Mouse (Mus musculus) kidney, adult 9 months (tissue): Measurements from ENCODE around the gene Gm20388.

Source experiments
- DNase-seq: peaks from one replicate; pipeline ENCODE4 v3.0.0; 2022

Gm20388 gene

DNA sequence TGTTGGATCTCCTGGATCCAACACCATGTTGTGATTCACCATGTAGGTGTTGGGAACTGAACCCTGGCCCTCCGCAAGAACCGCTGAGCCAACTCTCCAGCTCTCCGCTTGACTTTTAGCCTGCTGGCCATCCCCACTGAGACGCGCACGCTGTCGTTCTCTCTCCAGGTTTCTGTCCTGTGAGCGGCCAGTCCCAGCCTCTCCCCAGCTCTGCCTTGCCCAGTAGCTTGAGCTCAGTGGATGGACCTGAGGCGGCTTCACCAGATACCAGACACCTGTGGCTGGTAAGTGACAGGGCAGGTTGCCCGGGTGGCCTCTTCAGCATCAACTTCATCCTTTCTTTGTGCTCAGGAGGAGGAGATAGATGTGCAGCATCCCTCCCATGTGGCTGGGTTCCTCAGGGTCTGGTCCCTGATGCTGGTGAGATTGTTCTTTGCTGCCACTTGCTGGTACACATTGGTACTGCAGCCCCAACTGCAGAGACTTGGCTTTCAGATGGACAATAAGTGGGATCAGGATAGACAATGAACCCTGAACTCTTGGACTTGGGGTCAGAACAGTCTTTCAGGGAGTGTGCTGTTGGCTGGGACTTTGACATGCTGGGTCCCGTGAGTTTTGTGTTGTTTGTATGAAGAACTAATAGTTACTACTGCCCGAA lies 3450.6 kb downstream of the Gm20388 start:
- peak; percentile 93 for DNase-seq

DNA sequence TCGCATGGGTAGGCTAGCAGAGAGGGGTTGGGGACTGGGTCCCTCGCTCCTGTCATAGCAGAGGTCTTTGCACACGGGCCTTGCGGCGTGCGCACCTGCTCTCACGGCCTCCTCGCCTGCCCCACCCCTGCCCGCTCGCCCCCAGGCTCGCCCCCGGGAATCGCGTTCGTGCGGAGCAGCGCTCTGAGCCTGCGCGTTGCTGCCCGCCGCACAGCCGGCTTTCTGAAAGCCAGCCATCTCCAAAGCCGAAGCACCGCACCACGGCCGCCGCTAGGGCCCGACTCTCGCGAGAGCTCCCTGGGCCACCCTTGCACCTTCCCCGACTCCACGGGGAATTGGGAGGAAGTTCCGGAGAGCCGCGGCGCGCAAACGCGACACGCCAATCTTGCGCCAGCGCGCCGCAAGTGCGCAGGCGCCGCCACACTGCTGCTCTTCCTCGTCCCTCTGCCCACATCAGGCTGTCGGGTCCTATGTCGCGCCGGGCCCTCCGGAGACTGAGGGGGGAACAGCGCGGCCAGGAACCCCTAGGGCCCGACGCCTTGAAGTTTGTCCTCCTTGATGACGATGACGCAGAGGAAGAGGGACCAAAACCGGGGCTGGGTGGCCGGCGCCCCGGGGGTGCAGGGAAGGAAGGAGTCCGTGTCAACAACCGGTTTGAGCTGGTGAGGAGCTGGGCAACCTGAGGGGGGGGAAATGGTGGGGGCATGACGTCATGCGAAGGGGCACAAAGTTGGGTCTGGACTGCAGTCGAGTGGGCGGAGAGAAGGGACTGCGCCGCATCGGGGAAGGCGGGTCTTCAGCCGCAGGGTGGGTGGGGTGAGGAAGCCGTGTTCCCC lies 3463.0 kb downstream of the Gm20388 start, which contains the start of gene Tcf25:
Tcf25 (plus strand) TSS at position 351 of the 836 bp plus-strand sequence.
- DNase-seq = peak; percentile 96

DNA sequence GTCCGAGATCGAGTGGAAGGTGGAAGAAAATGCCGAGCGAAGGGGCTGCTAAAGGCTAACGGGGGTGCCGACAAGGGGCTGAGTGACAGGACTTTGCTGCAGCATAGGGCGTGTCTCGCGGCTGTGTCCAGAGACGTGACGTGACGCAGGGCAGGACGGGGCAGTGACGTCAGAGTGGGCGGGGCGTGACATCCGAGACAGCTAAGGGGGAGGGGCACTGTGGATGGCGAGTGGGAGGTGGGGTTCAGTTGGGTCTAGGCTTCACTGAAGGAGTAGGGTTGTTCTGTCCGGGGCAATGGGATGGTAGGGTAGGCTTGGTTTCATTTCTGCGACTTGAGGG lies 3463.6 kb downstream of the Gm20388 start:
- peak; percentile 95 for DNase-seq

DNA sequence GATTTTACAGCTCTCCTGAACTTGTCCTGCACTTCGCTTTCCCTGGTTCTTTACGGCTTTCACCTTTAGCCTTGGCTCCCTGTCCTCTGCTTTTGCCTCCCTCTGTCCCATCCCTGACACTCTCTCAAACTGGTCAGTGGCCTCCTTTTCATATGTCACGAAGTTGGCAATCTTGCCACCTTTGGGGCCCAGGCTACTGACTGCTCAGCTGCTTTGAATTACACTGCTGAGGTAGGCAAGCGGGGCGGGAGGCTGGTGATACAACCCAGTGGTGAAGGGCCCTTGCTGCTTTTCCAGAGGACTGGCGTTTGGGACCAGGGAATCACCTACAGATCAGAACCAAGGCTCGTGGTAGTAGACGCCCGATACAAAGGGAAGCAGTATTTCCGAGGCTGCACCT lies 3465.1 kb downstream of the Gm20388 start:
- DNase-seq = no peak

DNA sequence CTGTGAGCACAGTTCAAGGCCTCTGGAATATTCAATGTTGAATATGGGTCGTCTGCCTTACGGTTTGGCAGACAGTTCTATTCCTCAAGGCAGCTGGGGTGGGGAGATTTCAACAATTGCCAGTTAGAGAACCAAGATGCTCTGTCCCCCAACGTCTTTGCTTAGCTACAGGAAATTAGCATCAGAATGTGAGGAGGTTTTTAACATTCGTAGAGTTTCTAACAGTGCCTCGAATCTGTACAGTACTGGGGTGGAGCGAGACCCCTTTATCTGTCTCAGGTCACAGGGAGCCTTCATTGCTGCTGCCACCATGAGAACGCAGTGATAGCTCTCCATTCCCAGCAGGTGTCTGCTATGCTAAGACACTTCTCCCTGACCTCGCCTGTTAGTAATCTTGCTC lies 3465.5 kb downstream of the Gm20388 start:
- DNase-seq = no peak

DNA sequence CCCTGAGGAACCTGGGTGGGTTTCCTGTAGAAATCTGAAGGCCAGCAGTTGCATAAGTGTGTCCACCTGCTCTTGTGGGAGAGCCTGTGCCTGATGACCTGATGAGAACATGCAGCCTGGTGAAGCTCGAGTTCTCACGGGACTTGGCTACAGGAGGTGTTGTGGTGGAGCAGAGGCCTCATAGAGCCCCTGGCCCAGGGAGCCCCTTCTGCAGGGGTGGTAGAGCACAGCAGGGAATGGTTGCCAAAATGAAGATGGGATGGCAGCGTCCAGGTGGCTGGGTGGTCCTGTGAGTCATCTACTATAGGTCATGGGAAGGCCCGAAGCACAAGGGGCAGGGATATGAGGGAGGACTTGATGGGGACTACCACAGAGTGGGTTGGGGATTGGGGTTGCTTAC lies 3471.1 kb downstream of the Gm20388 start:
- DNase-seq = no peak

DNA sequence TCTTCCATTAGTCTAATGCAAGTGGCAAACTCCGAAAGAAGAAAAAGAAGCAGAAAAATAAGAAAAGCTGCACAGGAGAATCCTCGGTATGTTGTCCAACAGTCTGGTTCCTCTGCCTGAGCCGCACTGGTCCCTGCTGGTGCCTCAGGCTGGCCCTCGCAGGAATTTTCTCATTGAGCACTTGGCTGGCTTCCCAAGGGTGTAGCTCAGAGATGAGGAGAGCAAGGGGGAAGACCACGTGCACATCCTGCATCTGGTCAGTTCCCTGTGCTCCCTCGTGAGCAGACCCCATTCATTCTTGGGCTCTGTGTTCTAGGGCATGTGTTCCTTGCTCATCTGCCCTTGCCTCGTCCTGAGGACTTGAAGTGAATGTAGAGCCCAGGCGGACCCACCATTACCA lies 3471.9 kb downstream of the Gm20388 start:
- DNase-seq = no peak

DNA sequence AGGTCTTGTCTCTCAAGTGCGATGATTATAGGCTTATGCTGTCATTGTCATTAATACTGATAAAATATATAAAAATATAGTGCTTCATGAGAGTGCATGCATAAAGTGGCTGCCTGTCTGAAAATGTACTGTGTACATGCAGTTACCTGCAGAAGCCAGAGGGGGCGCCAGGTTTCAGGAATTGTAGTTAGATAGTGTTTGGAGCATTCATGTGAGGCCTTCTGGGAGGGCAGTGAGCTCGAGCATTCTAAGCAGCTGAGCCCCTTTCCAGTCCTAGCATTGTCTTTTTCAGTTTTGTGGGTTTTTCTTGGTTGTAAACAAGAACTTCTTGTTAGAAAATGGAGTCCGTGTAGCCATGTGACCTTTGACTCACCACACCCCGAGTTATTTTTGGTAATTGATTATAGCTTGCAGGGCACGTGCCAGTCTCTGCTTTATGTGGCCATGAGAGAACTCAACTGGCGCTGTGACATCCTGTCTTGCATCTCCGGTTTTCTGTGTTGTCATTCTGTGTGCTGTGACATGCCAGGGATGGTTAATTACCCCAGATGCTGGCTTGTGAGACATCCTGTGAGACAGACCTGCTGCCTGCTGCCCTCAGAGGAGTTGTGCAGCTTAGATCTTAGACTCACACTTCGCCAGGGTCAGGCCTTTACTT lies 3474.4 kb downstream of the Gm20388 start:
- DNase-seq = peak; percentile 35

DNA sequence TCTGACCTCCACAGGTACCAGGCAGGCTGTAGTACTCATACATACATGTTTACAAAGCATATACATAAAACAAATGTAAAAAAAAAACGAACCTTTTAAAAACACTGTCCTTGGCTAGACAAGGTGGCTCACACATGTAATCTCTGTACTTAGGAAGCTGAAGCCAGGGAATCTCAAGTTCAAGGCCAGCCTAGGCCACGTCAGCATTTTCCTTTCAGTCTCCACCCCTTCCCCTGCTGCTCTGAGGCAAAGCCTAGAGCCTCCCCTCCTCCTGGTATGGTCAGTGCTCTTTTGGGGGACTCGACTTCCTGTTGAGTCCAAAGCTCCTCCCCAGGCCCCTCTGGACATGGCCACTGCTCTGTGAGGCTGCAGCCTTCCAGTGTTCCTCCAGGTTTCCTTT lies 3476.4 kb downstream of the Gm20388 start:
- DNase-seq = no peak

DNA sequence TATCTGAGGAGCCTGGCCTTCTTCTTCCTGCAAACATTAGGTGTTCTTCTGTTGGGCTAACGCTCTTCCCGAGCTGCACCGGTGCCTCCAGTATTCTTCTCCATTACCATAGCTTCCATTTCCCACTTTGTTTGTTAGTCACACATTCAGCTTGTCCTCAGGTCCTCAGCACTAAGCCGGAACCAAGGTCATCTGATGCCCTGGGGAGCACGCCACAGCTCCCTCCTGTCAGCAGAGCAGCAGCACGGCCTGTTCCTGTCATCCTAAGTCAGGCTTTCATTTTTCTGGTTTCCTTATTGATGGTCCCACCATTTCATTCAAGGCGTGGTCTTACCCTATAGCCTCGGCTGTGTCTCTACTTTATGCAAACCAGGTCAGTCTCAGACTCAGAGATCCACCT lies 3477.2 kb downstream of the Gm20388 start:
- no peak for DNase-seq

DNA sequence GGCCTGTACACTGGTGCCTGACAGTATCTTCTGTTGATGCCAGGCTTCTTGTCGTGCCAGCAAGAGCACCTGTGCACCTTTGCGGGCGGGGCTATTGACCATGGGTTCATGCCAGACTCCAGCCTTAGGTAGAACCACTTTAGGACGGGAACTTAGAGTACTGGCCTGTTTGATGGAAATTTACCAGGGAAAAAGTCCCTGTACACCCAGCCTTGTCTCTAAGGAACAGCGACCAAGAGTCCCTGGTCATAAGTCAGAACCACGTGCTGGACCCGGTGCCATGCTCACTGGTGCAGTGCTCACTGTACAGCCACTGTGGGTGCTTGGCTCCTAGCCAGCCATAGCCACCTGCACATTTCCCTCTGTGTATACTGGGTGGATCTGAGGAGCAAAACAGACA lies 3478.4 kb downstream of the Gm20388 start:
- peak; percentile 38 for DNase-seq

DNA sequence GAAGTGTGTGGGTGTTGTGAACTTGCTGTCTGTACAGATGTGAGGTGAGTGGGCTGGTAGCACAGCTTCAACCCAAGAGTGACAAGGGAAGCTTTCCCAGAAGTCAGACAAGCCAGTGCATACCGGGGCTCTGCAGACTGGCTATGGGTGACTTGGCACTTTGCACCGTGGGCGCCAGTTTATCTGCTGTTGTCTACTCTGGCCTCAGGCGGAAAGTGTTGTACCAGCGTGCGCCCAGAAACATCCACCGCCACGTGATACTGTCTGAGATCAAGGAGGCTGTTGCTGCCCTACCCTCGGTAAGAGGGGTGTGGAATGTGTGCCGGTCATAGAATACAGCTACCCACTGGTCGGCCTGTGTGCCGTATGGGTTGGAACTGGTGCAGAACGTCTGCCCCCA lies 3487.7 kb downstream of the Gm20388 start:
- no peak for DNase-seq

DNA sequence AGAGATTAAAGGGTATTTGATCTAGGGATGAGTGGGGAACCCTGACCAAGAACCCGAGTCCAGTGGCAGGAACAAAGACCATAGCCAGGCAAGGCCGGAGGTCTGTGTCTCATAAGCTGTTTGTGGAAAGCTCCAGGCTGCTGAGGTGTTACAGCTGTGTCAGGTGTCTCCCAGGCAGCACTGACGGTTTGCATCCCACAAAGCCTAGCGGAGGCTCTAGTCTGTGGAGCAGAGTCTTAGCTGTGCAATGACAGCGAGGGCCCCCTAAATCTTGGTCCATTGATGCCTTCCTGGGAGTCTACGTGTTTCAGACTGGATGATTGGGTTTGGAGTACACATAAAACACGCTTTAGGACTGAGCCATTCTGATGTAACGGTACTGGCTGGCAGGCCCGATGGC lies 3491.3 kb downstream of the Gm20388 start:
- DNase-seq = no peak

DNA sequence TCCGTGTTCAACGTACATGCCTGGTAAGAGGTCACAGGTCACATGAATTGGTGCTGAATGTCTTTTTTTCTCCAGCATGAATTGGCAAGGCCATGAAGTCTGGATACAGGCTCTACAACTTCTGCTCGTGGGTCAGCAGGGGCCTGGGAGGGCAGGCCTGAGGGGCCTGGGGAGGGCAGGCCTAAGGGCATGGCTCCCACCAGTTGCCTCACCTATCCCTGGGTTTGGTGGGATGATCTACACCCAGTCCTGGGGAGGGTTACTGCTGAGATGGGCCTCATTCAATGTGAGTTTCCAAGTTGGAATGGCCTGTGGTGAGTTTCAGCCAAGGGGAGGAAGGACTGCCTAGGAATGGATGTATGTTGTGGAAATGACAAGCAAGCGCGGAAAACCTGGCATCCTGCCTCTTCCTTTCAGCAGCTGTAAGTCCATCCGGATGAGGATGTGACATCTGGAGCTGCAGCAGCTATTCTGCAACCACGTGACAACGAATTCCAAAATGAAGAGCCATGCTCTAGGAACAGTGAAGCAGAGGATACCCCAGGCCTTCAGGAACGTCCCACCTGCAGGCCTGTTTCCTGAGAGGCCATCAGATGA lies 3492.2 kb downstream of the Gm20388 start:
- no peak for DNase-seq

DNA sequence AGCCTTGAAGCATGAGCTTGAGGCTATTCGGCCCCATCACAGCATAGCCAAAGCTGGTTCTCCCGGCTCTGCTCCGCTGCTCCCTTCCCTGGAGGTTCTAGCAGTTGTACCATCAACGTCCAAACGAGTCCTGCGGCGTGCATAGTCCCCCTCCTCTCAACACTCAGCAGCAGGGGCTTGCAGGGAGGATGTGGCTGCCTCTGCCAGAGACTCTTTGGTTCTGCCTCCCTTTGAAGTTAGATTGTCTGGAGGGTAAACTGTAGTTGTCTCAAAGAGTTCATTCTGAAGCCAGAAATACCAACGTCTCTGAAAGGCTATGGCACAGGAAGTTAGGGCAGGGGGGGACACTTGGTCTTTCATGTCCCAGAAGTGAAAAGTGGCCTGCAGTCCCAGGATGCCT lies 3493.9 kb downstream of the Gm20388 start:
- no peak for DNase-seq

DNA sequence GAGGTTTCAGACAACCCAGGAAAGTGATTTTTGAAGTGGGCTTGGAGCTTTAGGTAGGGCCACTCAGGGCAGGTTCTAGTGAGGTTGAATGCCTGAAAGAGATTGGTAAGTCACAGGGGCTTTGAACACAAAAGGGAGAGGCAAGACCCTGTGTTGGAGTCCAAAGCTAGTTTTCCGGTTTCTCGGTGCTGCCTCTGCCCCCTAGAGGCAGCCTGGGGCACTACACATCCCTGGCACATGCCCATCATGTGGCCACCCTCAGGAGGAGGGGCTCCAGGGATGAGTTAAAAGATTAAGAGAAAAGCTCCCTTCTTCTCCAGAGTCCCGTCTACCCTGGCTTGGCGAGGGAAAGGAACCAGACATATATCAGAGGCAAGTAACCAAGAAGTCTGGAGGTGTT lies 3496.1 kb downstream of the Gm20388 start, which contains the start of gene Mc1r:
Mc1r (plus strand) TSS at position 322 of the 400 bp plus-strand sequence.
- peak; percentile 76 for DNase-seq

DNA sequence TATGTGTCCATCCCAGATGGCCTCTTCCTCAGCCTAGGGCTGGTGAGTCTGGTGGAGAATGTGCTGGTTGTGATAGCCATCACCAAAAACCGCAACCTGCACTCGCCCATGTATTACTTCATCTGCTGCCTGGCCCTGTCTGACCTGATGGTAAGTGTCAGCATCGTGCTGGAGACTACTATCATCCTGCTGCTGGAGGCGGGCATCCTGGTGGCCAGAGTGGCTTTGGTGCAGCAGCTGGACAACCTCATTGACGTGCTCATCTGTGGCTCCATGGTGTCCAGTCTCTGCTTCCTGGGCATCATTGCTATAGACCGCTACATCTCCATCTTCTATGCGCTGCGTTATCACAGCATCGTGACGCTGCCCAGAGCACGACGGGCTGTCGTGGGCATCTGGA lies 3497.0 kb downstream of the Gm20388 start:
- DNase-seq = no peak

DNA sequence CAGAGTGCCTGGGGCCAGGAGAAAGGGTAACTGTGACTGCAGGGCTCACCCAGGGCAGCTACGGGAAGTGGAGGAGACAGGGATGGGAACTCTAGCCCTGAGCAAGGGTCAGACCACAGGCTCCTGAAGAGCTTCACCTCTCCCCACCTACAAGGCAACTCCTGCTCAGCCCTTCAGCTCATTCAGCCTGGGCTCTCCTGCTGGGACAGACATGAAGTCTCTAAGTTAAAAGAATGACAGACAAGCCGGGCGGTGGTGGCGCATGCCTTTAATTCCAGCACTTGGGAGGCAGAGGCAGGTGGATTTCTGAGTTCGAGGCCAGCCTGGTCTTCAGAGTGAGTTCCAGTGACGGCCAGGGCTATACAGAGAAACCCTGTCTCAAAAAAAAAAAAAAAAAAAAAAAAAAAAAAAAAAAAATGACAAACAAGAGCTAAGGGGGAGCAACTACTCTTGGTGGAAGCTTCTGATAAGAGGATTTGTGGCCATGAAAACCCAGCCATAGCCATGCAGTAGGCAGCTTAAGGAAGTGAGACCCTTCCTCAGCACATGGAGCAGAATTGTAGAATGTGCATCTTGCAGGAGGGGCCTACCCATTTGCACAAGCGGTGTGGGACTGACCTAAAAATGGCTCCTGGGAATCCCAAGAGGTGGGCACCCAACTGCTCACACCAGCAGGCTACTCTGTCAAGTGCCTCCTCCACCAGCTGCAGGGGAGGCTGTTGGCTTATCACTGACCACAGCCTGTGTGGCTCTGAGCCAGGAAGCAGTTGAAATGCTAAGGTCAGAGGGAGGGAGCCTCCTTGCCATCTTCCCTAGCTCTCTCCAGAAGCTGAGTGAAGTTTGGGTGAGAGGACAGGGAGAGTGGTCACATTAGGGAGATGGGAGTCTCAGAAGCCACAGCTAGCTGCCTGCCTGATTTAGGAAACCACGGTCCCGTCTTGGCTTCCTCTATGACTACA lies 3498.2 kb downstream of the Gm20388 start:
- no peak for DNase-seq

DNA sequence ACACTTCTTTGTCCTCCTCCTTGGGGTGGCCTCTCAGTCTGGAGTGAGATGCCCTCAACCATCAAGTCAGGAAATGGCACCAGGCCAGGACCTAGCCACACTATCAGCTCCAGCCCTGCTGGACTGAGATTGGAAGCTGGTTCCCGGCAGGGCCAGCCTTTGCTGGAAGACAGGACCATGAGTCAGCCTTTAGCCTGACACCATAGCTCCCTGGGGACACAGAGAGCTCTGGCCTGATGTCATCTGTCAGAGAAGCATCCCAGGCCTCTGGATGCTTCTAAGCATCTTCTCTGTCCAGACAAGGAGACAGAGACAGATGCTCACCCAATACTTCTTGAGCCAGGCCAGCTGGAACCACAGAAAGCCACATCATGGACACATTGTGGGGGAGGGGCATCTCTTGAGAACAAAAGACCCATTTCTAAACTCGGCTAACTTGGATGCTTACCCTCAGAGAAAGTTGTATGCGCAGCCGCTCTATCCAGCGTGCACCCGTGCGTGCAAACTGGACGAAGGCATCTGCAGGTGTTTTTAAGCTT lies 3499.5 kb downstream of the Gm20388 start:
- DNase-seq = no peak

DNA sequence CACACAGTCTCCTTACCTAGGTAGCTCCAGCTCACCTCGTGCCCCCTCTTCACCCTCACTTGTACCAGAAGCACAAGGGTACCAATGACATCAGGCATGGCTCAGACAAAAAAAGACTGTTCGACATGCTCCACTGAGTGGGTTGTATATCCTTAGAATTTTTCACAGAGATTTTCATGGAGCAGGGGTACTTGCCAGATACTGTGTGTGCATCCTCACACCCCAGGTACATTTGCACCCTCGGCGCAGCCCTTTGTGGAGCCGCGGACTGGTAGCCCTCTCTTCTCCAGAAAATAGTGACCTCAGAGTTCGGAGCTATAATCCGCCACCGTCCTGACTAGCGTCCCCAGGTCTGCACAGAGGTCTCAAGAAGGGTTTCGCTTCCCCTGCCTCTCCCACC lies 3500.1 kb downstream of the Gm20388 start:
- DNase-seq = no peak

DNA sequence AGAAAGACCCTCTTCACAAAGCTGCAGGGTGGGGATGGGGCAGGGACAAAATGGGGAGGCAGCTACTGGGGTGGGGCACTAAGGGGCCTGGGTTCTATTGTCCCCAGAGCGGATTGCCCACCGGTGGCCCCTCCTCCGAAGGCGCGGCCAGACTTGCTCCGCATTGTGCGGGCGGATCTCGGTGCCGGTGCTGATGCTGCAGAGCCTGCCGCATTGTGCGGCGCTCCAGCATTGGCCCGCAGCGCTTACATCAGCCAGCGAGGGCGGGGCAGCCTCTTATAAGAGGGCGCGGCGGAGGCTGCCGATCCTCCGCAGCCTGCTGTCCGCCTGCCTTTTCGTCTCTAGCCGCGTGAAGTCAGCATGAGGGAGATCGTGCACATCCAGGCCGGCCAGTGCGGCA lies 3500.6 kb downstream of the Gm20388 start, which contains the start of gene Tubb3:
Tubb3 (plus strand) TSS at position 179 of the 400 bp plus-strand sequence.
- DNase-seq = no peak

DNA sequence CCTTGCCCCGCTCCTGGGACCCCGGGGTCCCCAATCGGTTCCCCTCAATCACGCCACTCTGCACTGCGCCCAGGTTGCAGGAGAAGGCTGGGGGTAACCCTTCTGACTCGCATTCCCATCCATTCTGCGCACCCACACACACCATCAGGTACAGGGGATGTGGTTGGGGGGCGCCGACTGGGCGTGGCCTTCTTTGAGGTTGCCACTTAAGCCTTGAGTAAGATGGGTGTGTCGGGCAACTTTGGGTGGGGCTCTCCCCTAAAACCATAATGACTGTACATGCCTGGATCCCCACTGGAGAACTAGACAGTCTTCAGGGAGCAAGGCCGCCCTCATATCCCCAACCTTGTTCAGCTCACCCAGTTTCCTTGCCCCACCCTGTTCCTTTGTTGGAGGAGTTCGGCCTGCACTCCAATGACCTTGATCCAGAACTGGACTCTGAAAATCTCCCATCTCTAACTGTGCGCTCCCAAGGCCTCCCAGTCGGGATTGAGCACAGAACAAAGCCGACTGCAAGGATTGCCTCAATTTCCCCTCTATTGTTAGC lies 3501.2 kb downstream of the Gm20388 start:
- no peak for DNase-seq
